Mouse (Mus musculus): ENCODE measurements around the gene Ano3. TPM values are rescaled to one million over a fixed set of nuclear protein-coding genes. Genes with fewer than 3 reads are reported as not detected.

Gene Ano3
- polyA plus RNA-seq, 1 experiment from 2014 or later, result 0.80 TPM

DNA sequence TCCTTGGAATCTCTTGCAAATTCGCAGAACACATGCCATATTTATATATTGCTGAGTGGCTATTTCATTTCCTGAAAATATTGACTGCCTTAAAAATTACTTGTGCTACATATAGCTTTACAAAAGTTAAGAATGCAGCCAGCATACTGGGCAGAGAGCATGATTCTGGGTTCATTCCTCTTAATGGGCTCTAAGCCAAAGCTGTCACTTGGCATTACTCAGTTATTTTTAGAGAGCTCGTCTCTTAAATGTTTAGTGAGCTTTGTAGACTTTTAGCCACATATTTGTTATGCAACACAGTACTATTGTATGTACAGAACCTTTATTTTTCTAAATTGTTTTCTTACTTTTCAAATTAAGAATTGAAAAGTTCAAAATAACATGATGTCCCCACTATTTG lies 41.2 kb downstream of the Ano3 start:
- H3K9me3 ChIP-seq, result no peaks in the 10 kb centered on the region
- no peaks in the 10 kb centered on the region for H3K36me3 ChIP-seq
- DNase-seq (ENCODE audit: low spot score), result no peak
- no peak overlapping the region for H3K4me3 ChIP-seq
- no peaks in the 10 kb centered on the region for H3K4me1 ChIP-seq
- no peak overlapping the region for H3K27ac ChIP-seq
- WGBS, result 62% methylated on average over 2 of the region's 2 CpGs
- no peaks in the 10 kb centered on the region for H3K27me3 ChIP-seq (ENCODE audit: insufficient read depth, poor library complexity, severe bottlenecking)

DNA sequence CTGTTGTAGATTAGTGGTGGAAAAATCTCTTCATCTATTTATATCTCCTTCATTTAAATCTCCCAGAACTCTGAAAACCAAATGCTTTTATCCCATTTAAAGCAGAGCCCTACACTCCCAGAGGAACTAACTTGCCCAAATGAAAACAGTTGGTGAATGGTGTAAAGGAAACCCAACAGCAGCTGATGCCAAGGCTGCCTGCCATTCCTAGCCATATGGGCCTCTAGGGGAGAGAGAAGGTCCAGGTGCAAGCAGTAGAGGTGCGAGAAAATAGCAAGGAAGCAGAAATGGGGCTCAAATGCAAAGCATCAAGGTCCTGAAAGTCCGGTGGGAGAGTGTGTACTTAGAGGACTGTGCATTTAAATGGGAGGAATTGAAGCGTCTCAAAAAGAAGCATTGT lies 44.2 kb downstream of the Ano3 start:
- no peak overlapping the region for H3K27ac ChIP-seq
- H3K27me3 ChIP-seq (ENCODE audit: insufficient read depth, poor library complexity, severe bottlenecking), result no peaks in the 10 kb centered on the region
- no peaks in the 10 kb centered on the region for H3K9me3 ChIP-seq
- no peaks in the 10 kb centered on the region for H3K36me3 ChIP-seq
- no peak for DNase-seq (ENCODE audit: low spot score)
- no peak overlapping the region for H3K4me3 ChIP-seq
- WGBS, result 78% methylated on average over 3 of the region's 3 CpGs
- H3K4me1 ChIP-seq, result no peaks in the 10 kb centered on the region

DNA sequence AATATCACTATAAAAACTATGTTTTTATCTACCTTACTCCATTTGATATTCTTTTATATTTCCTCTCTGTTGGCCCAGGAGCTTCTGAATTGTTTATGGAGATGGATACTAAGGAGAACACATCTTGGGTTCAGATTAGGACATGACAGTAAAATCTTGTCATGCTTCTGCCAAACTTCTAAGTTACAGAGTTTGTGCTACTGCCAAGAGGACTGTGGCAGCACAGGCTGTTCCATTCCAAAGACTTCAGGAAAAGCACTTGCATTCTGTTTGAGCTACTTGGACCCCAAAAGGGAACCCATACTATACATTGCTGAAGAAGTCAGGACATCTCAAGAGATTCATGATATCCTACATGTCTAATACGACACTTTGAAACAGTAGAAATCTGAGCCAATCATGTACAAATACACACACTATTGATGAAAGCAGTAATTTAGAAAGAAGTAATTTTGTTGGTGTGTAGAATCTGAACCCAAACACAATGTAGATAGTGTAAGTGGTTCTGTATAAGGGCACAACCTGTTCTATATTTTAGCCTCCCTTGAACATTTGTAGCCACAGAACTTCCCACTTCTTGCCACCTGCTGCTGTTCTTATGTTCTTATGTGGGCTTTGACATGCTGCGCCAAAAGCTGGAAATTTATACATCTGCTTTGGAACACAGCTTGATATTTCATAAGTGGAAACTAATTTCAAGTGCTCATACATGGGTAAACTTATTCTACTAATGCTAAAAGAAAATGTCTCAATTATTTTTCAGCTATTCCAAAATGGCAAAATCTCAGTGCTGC lies 54.0 kb downstream of the Ano3 start:
- Histone ChIP-seq H3K4me1 (no peaks in the 10 kb centered on the region), H3K27ac (no peak overlapping the region), H3K27me3 (ENCODE audit: insufficient read depth, poor library complexity, severe bottlenecking) (no peaks in the 10 kb centered on the region), H3K4me3 (no peak overlapping the region), H3K9me3 (no peaks in the 10 kb centered on the region), H3K36me3 (no peaks in the 10 kb centered on the region)
- DNase-seq (ENCODE audit: low spot score), result no peak
- WGBS, result 84% methylated on average over 2 of the region's 2 CpGs

DNA sequence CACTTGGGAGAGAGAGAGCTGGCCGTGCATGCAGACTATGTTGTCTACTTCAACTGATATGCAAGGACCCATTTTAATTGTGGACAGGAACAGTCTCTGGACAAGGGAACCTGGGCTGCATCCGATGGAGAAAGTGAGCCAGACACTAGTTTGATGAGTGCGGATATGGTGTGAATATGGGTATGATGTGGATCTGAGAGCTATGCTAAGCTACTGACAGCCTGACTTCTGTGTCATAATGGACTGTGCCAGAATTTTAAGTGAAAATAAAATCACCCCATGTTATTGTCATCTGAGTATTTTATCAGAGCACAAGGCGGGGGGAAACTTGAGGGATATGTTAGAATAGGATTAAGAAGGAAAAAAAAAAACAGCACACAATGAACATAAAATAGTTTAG lies 79.1 kb downstream of the Ano3 start:
- Histone ChIP-seq H3K4me1 (no peaks in the 10 kb centered on the region), H3K27me3 (ENCODE audit: insufficient read depth, poor library complexity, severe bottlenecking) (no peaks in the 10 kb centered on the region), H3K36me3 (no peaks in the 10 kb centered on the region), H3K27ac (no peak overlapping the region), H3K4me3 (no peak overlapping the region), H3K9me3 (no peaks in the 10 kb centered on the region)
- no peak for DNase-seq (ENCODE audit: low spot score)
- 67% methylated on average over 4 of the region's 4 CpGs for WGBS

DNA sequence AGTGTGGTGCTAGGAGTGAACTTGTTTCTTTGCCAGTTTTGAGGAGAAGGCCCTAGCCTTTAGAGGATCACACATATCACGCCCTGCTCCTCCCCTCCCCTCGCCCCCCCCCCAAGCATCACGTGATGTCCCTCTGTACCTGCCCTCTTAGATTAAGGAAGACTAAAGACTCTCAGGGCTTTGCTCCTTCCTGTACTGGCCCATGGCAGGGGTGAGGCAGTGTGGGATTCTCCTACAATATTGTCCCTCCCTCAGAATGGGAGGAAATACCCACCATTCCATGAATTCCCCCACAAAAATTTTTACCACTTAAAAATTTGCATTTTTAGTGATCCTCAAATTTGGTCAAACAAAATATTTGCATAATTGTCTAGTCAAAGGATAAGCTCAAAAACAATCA lies 85.1 kb downstream of the Ano3 start:
- 67% methylated on average over 3 of the region's 3 CpGs for WGBS
- Histone ChIP-seq H3K27me3 (ENCODE audit: insufficient read depth, poor library complexity, severe bottlenecking) (no peaks in the 10 kb centered on the region), H3K9me3 (no peaks in the 10 kb centered on the region), H3K27ac (no peak overlapping the region), H3K36me3 (no peaks in the 10 kb centered on the region), H3K4me1 (no peaks in the 10 kb centered on the region), H3K4me3 (no peak overlapping the region)
- DNase-seq (ENCODE audit: low spot score), result no peak

DNA sequence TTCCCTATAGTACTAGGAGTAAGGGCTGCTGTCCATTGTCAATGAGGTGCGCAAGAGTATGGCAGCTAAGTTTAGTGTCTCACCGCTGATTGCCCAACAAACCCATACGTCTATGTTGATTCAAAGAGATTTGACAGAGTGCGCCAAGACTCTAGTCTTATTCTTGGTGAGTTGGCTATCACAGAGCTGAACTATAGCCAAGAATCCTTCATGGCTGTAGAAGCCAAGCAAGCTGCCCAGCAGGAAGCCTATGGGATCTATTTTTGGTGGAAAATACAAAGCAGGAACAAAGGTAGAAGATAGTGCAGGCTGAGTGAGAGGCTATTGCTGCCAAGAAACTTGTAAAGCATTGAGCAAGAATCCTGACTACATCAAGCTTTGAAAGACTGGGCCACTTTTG lies 87.3 kb downstream of the Ano3 start:
- Histone ChIP-seq H3K27me3 (ENCODE audit: insufficient read depth, poor library complexity, severe bottlenecking) (no peaks in the 10 kb centered on the region), H3K36me3 (no peaks in the 10 kb centered on the region), H3K4me1 (no peaks in the 10 kb centered on the region), H3K27ac (no peak overlapping the region), H3K9me3 (no peaks in the 10 kb centered on the region), H3K4me3 (no peak overlapping the region)
- no peak for DNase-seq (ENCODE audit: low spot score)
- 87% methylated on average over 4 of the region's 4 CpGs for WGBS

DNA sequence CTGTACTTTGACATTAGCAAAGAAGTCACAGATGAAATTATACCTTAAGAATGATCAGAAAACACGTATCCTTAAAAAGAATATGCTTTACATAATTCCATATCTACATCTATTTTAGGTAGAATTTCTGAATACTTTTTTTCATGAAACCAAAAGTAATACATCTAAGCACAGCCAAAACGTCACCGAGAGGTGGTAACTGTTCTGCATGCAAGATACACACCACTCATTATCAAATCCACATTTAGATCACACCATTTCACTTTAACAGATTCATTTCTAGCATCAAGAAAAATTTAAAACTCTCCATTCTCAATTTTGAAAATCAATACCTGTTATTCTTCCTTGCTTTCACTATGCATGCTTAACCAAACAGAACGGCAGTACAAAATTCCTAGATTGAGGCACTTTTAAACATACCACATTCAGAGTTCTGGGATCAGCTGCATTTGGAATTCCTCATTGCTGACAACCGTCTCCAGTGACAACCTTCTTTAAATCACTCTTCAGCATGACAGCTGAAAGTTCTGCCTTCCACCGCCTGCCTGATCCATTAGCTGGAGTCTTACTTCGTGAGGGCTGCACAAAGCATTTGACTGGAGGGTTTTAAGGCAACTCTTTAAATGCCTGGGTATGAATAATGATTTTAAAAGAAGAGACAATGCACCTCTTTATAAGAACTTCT lies 111.0 kb downstream of the Ano3 start:
- Histone ChIP-seq H3K9me3 (no peaks in the 10 kb centered on the region), H3K36me3 (no peaks in the 10 kb centered on the region), H3K4me1 (no peaks in the 10 kb centered on the region), H3K27me3 (ENCODE audit: insufficient read depth, poor library complexity, severe bottlenecking) (no peaks in the 10 kb centered on the region), H3K27ac (no peak overlapping the region), H3K4me3 (no peak overlapping the region)
- 51% methylated on average over 7 of the region's 7 CpGs for WGBS
- no peak for DNase-seq (ENCODE audit: low spot score)

DNA sequence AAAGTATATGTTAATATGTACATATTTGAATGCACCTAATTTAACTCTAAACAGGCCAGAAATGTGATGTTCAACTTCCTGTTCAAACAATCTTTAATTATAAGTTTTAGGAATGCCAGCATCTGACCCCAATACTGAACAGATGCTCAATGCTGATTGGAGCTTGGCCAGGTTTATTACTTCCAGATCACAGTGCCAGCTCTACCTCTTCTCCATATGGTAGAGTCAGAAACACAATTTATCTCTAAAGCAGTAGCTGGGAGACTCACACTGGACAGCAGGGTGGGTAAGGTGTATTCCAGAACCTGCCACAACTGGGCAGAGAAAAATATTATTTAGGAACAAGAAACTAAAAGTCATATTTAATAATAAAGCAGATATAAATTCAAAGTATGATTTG lies 134.5 kb downstream of the Ano3 start:
- no peaks in the 10 kb centered on the region for H3K9me3 ChIP-seq
- H3K27ac ChIP-seq, result no peak overlapping the region
- no peak for DNase-seq (ENCODE audit: low spot score)
- no peaks in the 10 kb centered on the region for H3K27me3 ChIP-seq (ENCODE audit: insufficient read depth, poor library complexity, severe bottlenecking)
- no peak overlapping the region for H3K4me3 ChIP-seq
- no peaks in the 10 kb centered on the region for H3K36me3 ChIP-seq
- H3K4me1 ChIP-seq, result no peaks in the 10 kb centered on the region

DNA sequence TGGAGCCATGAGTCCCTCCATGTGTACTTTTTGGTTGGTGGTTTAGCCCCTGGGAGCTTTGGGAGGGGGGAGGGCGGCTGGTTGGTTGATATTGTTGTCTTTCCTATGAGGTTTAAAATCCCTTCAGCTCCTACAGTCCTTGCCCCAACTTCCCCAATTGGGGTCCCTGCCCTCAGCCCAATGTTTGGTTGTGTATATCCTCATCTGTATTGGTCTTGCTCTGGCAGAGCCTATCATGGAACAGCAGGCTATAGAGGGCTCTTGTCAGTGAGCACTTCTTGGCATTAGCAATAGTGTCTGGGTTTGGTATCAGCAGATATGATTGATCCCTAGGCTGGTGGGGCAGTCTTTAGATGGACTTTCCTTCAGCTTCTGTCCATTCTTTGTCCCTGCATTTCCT lies 135.8 kb downstream of the Ano3 start:
- DNase-seq (ENCODE audit: low spot score), result no peak
- H3K27ac ChIP-seq, result no peak overlapping the region
- H3K36me3 ChIP-seq, result no peaks in the 10 kb centered on the region
- H3K4me3 ChIP-seq, result no peak overlapping the region
- 91% methylated on average over 1 of the region's 1 CpGs for WGBS
- no peaks in the 10 kb centered on the region for H3K4me1 ChIP-seq
- H3K9me3 ChIP-seq, result no peaks in the 10 kb centered on the region
- no peaks in the 10 kb centered on the region for H3K27me3 ChIP-seq (ENCODE audit: insufficient read depth, poor library complexity, severe bottlenecking)

DNA sequence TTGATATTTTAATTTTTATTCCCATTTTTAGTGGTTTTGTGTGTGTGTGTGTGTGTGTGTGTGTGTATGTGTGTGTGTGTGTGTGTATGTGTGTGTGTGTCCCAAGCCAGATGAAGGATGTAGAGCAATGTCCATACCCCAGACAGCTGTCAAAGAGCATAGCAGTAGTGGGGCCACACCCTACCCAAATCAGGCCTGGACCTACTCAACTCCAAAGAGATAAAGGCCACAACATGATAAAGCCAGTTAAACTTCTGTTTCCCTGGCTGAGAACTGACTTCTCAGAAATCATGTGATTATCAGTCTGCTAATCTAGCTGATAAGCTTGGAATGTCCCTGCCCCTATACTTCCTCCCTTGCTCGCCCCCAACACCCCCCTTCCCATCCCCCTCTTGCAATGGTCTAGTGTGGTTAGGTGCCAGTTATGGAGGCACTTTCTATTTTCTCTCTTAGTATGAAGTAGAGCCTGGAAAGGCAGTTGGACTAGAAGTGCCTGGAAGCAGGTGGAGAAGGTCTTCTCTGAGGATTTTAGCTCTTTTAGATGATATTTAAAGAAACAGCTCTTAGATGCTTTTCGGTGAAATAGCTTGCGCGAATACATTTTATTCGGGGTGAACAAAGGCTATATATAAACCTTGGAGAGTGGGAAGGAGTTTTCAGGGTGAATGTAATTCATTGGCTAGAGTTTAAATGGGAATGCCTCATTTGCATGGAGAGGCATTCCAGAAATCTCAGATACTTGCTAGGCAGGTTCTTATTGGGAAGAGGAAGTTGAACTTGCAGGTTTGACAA lies 144.2 kb downstream of the Ano3 start:
- H3K4me3 ChIP-seq, result no peak overlapping the region
- no peak for DNase-seq (ENCODE audit: low spot score)
- H3K9me3 ChIP-seq, result no peaks in the 10 kb centered on the region
- H3K4me1 ChIP-seq, result peaks cover 6% of the 10 kb centered on the region; the same call in 1 of the 2 replicates
- H3K36me3 ChIP-seq, result no peaks in the 10 kb centered on the region
- H3K27me3 ChIP-seq (ENCODE audit: insufficient read depth, poor library complexity, severe bottlenecking), result no peaks in the 10 kb centered on the region
- H3K27ac ChIP-seq, result no peak overlapping the region
- 69% methylated on average over 5 of the region's 5 CpGs for WGBS

DNA sequence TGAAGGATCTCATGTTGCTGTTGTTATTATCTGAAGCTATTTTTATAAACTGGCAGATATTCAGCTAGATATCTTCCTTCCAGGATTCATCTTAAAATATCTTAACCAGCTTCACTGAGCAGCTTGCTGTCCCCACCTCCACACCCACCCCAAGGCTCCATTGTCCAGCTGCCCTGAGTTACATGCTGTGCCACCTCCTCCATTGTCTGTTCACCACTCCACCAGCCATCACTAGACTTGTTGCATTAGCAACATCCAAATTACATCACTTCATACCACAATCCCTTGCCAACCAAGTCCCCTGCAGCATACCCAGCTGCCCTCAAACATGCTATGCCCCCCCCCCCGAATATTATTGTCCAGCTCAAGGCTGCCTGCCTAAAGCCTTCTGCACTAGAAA lies 154.8 kb downstream of the Ano3 start:
- H3K27me3 ChIP-seq (ENCODE audit: insufficient read depth, poor library complexity, severe bottlenecking), result no peaks in the 10 kb centered on the region
- no peaks in the 10 kb centered on the region for H3K36me3 ChIP-seq
- H3K4me1 ChIP-seq, result no peaks in the 10 kb centered on the region
- WGBS, result 64% methylated on average over 1 of the region's 1 CpGs
- H3K9me3 ChIP-seq, result no peaks in the 10 kb centered on the region
- H3K27ac ChIP-seq, result no peak overlapping the region
- no peak overlapping the region for H3K4me3 ChIP-seq
- no peak for DNase-seq (ENCODE audit: low spot score)

DNA sequence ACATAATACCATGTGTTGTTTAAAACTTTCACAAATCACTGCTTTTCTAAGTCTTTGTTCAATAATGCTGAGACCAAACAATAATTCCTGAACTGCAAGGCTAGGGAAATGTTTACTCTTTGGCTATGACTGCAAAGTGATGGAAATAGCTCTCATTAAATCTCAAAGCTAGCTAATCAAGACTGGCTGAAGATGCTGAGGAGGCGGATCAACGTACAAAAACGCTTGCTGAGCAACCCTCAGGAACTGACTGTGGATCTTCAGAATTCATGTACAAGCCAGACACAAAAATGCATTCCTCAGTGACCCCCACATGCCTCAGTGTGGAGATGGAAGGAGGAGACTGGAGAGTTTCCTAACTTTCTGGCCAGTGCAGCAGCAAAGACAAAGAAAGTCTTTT lies 155.3 kb downstream of the Ano3 start:
- H3K9me3 ChIP-seq, result no peaks in the 10 kb centered on the region
- H3K4me3 ChIP-seq, result no peak overlapping the region
- no peaks in the 10 kb centered on the region for H3K4me1 ChIP-seq
- 80% methylated on average over 3 of the region's 3 CpGs for WGBS
- H3K27ac ChIP-seq, result no peak overlapping the region
- no peaks in the 10 kb centered on the region for H3K27me3 ChIP-seq (ENCODE audit: insufficient read depth, poor library complexity, severe bottlenecking)
- H3K36me3 ChIP-seq, result no peaks in the 10 kb centered on the region
- DNase-seq (ENCODE audit: low spot score), result no peak

DNA sequence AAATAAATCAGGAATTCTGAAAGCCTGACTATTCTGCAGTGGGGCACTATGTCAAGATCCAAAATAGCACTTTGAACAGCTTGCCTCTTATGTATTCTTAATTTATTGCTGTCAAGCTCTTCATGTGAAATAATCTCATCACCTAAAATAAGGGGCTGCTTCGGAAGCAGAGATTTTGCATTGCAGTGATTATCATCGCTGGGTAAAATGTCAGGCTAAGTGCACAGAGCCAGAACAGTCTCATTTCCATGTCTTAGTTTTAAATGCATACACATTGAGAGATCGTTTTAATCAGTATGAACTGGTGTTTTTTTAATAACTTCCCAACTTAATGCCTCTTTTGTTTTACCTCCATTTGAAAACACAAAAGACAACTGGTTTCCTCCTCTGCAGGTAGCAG lies 163.3 kb downstream of the Ano3 start:
- no peaks in the 10 kb centered on the region for H3K36me3 ChIP-seq
- no peak overlapping the region for H3K27ac ChIP-seq
- DNase-seq (ENCODE audit: low spot score), result no peak
- H3K4me3 ChIP-seq, result no peak overlapping the region
- no peaks in the 10 kb centered on the region for H3K4me1 ChIP-seq
- 76% methylated on average over 3 of the region's 3 CpGs for WGBS
- no peaks in the 10 kb centered on the region for H3K9me3 ChIP-seq
- no peaks in the 10 kb centered on the region for H3K27me3 ChIP-seq (ENCODE audit: insufficient read depth, poor library complexity, severe bottlenecking)

All from heart, embryonic 10.5 days (tissue).